Mouse (Mus musculus) central nervous system, embryonic 11.5 days (tissue): ENCODE measurements around the gene Cxcl14. TPM values are rescaled to one million over a fixed set of nuclear protein-coding genes. Genes with fewer than 3 reads are reported as not detected.

Source experiments
- polyA plus RNA-seq: library from polyadenylated mRNA; depleted of rRNA; stranded (reverse); fragments of >200 nt; gene quantifications from 2 replicates; pipeline ENCODE4 v1.2.3, GENCODE M21; 2012; rRNA removed

The Cxcl14 gene
- polyA plus RNA-seq = 11.0 and 38.8 TPM in 2 replicates

GRCm38 (mm10) chr13:56295943-56296658, at the start of gene Cxcl14:
Gene Cxcl14 (minus strand): TSS chr13:56296551.

GRCm38 (mm10) chr13:56251924-56252619, 44.3 kb downstream of the Cxcl14 start, which contains the start of gene Neurog1:
Gene Neurog1 (minus strand): TSS chr13:56252163.

Other genes starting within 250 kb of the Cxcl14 start
- 441 and 534 TPM in 2 replicates for gene H2afy, start 160.2 kb downstream of the Cxcl14 start, polyA plus RNA-seq
- gene Tifab, start 117.7 kb downstream of the Cxcl14 start, polyA plus RNA-seq = 0.72 and 0.96 TPM in 2 replicates
- 39.3 and 49.9 TPM in 2 replicates for gene Neurog1, start 44.4 kb downstream of the Cxcl14 start, polyA plus RNA-seq
- not detected in 2 replicates for gene Gm3045, start 130.0 kb upstream of the Cxcl14 start, polyA plus RNA-seq
- gene Slc25a48, start 141.8 kb upstream of the Cxcl14 start, polyA plus RNA-seq = 0.06 and 0.07 TPM in 2 replicates
- gene Il9, start 185.7 kb upstream of the Cxcl14 start, polyA plus RNA-seq = not detected in 2 replicates
- 1.7 and 3.4 TPM in 2 replicates for gene Fbxl21, start 225.9 kb upstream of the Cxcl14 start, polyA plus RNA-seq